Mouse (Mus musculus) E14TG2a.4 (cell line): ENCODE data around the gene Ankrd1.

ENCODE experiments used
- CTCF ChIP-seq: conservative IDR thresholded peaks from 2 replicates; pipeline ENCODE4 v1.5.1; 2014; ENCODE audit warnings: low read length
- NANOG ChIP-seq: IDR thresholded peaks from 2 replicates; pipeline ENCODE4 v1.6.1; 2014; ENCODE audit warnings: borderline replicate concordance, low read length, mixed read lengths
- POU5F1 ChIP-seq: IDR thresholded peaks from 2 replicates; pipeline ENCODE4 v1.6.1; 2014; ENCODE audit warnings: low read length, borderline replicate concordance

DNA sequence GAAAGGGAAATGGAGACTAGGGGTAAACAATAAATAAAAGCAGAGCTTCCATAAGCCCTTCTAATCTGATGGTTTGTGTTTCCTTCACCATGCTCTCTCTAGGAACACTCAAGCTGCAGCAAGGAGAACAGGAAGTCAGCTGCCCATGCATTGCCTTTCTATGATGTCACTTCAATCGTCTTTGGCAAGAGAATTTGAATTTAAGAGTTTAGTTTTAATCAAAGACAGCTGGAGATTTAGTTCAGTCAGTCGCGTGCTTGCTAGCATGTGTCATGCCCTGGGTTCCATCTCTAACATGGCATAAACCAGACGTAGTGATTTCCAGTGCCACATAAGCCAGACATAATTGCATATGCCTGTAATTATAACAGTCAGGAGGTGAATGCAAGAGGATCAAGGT lies 45.5 kb upstream of the Ankrd1 start:
- no peak for TF ChIP-seq CTCF
- no peak for TF ChIP-seq POU5F1
- TF ChIP-seq NANOG: no peak
